Mouse (Mus musculus): ENCODE data around the gene 2610008E11Rik.
"Not testable (repeated sequence)": the region's sequence is repeated elsewhere in the genome, so short reads cannot be mapped to it uniquely, and the experiment has no call there.

The 2610008E11Rik gene

DNA sequence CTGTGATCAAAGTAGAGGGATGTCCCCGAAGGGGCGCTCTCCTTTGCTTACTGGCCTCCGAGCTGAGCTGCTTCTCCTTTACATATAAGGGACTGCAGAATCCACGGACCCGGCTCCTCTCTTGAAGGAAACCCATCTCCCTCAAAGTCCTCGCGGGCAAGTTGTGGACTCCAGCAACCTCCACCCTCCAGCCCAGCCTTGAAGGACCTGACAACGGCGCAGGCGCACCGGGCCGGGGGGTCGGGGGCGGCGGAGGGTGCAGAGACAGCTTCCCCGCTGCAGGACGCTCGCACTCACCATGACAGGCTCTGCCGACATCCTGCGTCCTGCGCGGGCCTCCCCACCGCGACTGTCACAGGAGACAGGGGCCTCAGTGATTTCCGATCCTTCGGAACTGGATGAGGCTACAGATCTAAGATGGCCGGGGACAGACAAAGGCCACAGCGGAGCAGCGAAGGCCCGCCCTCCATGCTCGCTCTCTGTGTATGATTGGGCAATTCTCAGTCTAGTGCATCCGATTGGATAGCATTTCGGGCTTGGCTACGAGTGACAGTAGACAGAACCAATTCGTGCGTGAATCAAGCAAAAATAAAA lies at the start of gene 2610008E11Rik:
Gene 2610008E11Rik (minus strand): TSS at position 440 of the 594 bp plus-strand sequence.
- DNase-seq (ENCODE audit: low read depth, low spot score) = peak; percentile 97
- H3K27me3 ChIP-seq (ENCODE audit: control insufficient read depth, insufficient read depth, low read length, poor library complexity, severe bottlenecking) = no peaks in the 10 kb centered on the region
- H3K36me3 ChIP-seq (ENCODE audit: control insufficient read depth, insufficient read depth, low read length, poor library complexity, severe bottlenecking) = 0 out of 2 replicates have a peak, but pooled peaks cover 5% of the 10 kb centered on the region

GRCm38 (mm10) chr10:79116125-79116849 lies 18.9 kb upstream of the 2610008E11Rik start:
- H3K36me3 ChIP-seq (ENCODE audit: control insufficient read depth, insufficient read depth, low read length, poor library complexity, severe bottlenecking) = no peaks in the 10 kb centered on the region
- peak; percentile 68 for DNase-seq (ENCODE audit: low read depth, low spot score)

DNA sequence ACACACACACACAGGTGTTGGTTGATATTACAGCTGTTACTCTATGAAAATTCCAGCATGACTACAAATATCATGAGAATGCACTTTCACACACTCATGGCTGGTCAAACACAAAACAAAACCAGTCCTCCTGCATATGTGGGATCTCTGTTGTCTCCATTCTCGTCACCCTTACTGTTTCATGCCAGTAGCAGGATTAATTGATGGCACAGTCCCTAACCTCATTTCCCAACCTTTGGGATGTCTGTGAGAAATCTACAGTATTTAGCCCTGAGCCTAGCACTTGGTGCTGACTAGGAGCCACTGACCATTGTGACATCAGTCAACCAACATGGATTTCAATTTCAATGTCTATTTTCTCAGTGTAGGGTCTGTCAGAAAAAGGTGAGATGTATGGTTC lies 17.7 kb upstream of the 2610008E11Rik start:
- Histone ChIP-seq H3K27me3 (ENCODE audit: control insufficient read depth, insufficient read depth, low read length, poor library complexity, severe bottlenecking) (no peaks in the 10 kb centered on the region), H3K36me3 (ENCODE audit: control insufficient read depth, insufficient read depth, low read length, poor library complexity, severe bottlenecking) (no peaks in the 10 kb centered on the region)
- no peak for DNase-seq (ENCODE audit: low read depth, low spot score)

More at GRCm38 (mm10) chr10:79116125-79116849, 18.9 kb upstream of the 2610008E11Rik start:
- H3K27me3 ChIP-seq (ENCODE audit: control insufficient read depth, insufficient read depth, low read length, poor library complexity, severe bottlenecking) = no peaks in the 10 kb centered on the region

- no peaks in the 10 kb centered on the region for H3K36me3 ChIP-seq (ENCODE audit: control insufficient read depth, insufficient read depth, low read length, poor library complexity, severe bottlenecking)
- DNase-seq (ENCODE audit: low read depth, low spot score) = no peak
- no peaks in the 10 kb centered on the region; the same call in 1 of the 2 replicates for H3K27me3 ChIP-seq (ENCODE audit: control insufficient read depth, insufficient read depth, low read length, poor library complexity, severe bottlenecking)
These were observed 13.1 kb upstream of the 2610008E11Rik start for GRCm38 (mm10) chr10:79110482-79110881.

GRCm38 (mm10) chr10:79109156-79109555 lies 11.8 kb upstream of the 2610008E11Rik start:
- H3K36me3 ChIP-seq (ENCODE audit: control insufficient read depth, insufficient read depth, low read length, poor library complexity, severe bottlenecking) = no peaks in the 10 kb centered on the region
- H3K27me3 ChIP-seq (ENCODE audit: control insufficient read depth, insufficient read depth, low read length, poor library complexity, severe bottlenecking) = no peaks in the 10 kb centered on the region; the same call in 1 of the 2 replicates
- DNase-seq (ENCODE audit: low read depth, low spot score) = no peak

GRCm38 (mm10) chr10:79107531-79107930 lies 10.1 kb upstream of the 2610008E11Rik start:
- Histone ChIP-seq H3K27me3 (ENCODE audit: control insufficient read depth, insufficient read depth, low read length, poor library complexity, severe bottlenecking) (no peaks in the 10 kb centered on the region; the same call in 1 of the 2 replicates), H3K36me3 (ENCODE audit: control insufficient read depth, insufficient read depth, low read length, poor library complexity, severe bottlenecking) (no peaks in the 10 kb centered on the region)
- no peak for DNase-seq (ENCODE audit: low read depth, low spot score)

DNA sequence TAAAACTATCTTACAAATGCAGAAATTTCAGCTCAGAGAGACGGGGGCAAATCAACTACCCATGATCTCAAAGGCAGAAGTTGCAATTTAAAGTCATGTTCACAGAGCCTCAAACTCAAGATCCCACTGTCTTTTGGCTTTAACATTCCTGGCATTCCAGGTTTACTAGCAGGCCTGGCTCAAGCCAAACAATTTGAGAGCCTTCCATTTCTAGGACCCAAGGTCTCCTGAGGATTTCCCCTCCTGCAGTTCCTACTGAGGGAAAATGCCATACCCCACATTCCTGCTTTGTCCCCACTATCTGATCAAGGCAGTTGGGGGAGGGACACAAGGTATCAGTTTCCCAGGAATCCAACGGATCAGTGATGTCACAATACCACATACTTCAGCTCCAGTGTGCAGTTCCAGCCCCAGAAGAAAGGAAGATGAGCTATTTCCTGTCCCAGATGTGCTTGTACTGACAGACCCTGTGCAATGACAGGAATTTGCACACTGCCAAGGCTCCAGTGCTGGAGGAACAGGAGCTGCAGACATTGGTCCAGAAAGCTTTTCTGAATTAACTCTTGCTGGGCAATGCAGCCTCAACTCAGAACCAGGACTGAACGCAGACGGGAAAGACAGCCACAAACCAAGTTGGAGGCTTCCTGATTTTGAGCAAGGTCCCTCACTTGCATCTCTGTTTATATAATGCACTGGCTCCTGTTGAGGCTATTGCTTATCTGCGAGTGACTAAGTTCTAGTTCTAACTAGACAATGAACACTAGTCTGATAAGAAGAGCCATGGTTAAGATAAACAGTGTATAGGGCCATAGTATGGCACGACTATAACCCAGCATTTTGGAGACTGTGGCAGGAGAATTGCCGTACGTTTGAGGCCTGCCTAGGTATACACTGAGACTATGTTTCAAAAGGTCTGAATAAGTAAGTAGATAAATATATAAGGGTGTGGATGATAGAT lies 9.2 kb upstream of the 2610008E11Rik start:
- H3K36me3 ChIP-seq (ENCODE audit: control insufficient read depth, insufficient read depth, low read length, poor library complexity, severe bottlenecking) = no peaks in the 10 kb centered on the region
- H3K27me3 ChIP-seq (ENCODE audit: control insufficient read depth, insufficient read depth, low read length, poor library complexity, severe bottlenecking) = no peaks in the 10 kb centered on the region; the same call in 1 of the 2 replicates
- no peak for DNase-seq (ENCODE audit: low read depth, low spot score)

DNA sequence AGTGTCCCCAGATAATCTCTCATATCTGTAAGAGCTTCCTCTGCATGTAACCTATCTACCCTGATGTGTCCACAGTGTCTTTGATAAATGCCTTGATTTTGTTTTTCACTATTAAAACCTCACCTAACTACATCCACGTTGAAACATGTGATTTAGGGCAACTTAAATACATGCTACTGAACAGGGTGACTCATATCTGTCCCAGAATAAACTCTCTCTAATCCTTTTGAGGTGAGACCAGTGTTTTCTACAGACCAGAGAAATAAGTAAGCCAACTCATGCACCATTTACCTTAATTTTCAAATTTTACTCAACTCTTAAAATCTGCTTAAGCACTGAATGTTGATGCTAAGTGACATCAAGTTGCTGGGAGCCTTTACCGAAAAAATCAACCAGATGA lies 694 bp downstream of the 2610008E11Rik start:
- DNase-seq (ENCODE audit: low read depth, low spot score) = no peak
- Histone ChIP-seq H3K27me3 (ENCODE audit: control insufficient read depth, insufficient read depth, low read length, poor library complexity, severe bottlenecking) (no peaks in the 10 kb centered on the region), H3K36me3 (ENCODE audit: control insufficient read depth, insufficient read depth, low read length, poor library complexity, severe bottlenecking) (0 out of 2 replicates have a peak, but pooled peaks cover 8% of the 10 kb centered on the region)

GRCm38 (mm10) chr10:79091731-79092130 lies 5.7 kb downstream of the 2610008E11Rik start:
- Histone ChIP-seq H3K27me3 (ENCODE audit: control insufficient read depth, insufficient read depth, low read length, poor library complexity, severe bottlenecking) (no peaks in the 10 kb centered on the region), H3K36me3 (ENCODE audit: control insufficient read depth, insufficient read depth, low read length, poor library complexity, severe bottlenecking) (peaks cover 9% of the 10 kb centered on the region; the same call in 1 of the 2 replicates)
- DNase-seq (ENCODE audit: low read depth, low spot score) = peak; percentile 24

DNA sequence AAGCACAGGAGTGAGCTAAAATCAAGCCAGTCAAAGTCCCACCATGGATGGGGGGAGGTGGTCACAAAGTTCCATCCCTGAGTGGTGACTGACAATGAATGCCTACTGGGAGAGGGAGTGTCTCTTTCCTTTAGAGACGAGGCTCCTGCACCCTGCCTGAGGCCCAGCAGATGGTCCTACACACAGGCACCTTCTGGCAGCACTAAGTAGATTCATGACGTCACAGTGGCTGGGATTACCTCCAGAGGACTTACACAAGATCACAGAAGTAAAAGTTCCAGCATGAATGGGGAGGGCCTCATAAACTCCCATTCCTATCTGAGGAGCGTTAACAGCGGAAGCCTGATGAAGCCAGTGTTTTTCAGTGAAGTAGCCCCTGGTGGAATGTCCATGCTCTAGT lies 8.4 kb downstream of the 2610008E11Rik start:
- DNase-seq (ENCODE audit: low read depth, low spot score) = no peak
- H3K27me3 ChIP-seq (ENCODE audit: control insufficient read depth, insufficient read depth, low read length, poor library complexity, severe bottlenecking) = no peaks in the 10 kb centered on the region
- H3K36me3 ChIP-seq (ENCODE audit: control insufficient read depth, insufficient read depth, low read length, poor library complexity, severe bottlenecking) = peaks cover 9% of the 10 kb centered on the region; the same call in 1 of the 2 replicates

DNA sequence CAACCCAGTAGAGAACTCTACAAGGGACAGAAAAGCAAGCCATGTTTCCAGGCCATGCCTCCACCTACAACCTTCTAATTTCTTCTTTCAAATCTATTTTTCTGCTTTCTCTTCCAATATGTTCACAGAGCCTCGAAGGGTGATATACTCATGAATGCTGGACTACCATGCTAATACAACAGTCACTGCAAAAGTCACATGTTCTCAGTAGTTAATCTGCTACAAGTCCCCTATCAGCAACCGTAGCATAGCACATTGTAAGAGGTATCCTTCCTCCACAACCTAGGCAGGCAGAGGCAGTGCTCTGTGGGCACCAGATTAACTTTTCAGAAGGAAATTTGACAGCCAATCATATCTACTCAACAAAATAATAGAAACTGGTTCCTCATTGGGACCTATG lies 10.8 kb downstream of the 2610008E11Rik start:
- Histone ChIP-seq H3K27me3 (ENCODE audit: control insufficient read depth, insufficient read depth, low read length, poor library complexity, severe bottlenecking) (no peaks in the 10 kb centered on the region), H3K36me3 (ENCODE audit: control insufficient read depth, insufficient read depth, low read length, poor library complexity, severe bottlenecking) (peaks cover 1% of the 10 kb centered on the region; the same call in 1 of the 2 replicates)
- DNase-seq (ENCODE audit: low read depth, low spot score) = no peak

DNA sequence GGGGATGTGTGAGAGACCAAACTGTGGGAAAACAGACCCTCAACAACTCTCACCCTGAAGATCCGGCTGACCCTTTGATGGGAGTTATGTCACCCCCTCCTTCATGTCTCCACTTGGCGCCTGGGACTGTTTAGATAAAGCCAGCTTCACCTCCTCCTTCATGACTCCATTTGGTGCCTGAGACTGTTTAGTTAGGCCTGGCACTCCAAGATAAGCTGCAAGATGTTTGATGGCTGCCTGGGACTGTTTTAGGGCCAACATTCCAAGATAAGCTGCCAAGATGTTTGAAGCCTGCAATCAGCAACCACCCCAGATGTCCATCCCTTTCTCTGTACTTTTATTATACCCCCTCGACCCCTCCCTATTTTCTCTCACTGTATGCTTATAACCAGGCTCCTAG lies 40.0 kb downstream of the 2610008E11Rik start:
- DNase-seq (ENCODE audit: low read depth, low spot score); H3K36me3 ChIP-seq (ENCODE audit: control insufficient read depth, insufficient read depth, low read length, poor library complexity, severe bottlenecking); H3K27me3 ChIP-seq (ENCODE audit: control insufficient read depth, insufficient read depth, low read length, poor library complexity, severe bottlenecking): not testable (repeated sequence)

DNA sequence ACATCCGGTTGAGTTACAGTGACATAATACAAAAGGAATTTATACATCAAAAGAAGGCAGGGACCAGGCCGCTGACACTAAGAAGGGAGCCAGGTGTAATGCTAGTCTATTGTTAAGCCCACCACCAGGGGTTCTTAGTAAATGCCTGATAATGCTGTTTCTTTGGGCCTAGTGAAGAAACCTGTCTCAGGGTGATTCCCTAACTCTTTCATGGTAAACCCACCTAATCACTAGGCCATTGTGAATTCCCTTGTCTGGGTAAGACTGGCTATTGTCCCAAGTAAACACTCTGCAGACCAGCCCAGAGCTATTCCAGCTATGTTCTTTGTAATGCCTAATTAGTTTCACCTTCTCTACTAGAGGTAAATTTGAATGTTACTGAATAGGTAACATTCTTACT lies 54.9 kb downstream of the 2610008E11Rik start:
- not testable (repeated sequence) for H3K36me3 ChIP-seq (ENCODE audit: control insufficient read depth, insufficient read depth, low read length, poor library complexity, severe bottlenecking)

GRCm38 (mm10) chr10:79028441-79028840 lies 69.0 kb downstream of the 2610008E11Rik start, which contains the start of gene Olfr57:
TSS of gene Olfr57 (plus strand) at chr10:79028741.
- H3K27me3 ChIP-seq (ENCODE audit: control insufficient read depth, insufficient read depth, low read length, poor library complexity, severe bottlenecking) = no peaks in the 10 kb centered on the region
- no peak for DNase-seq (ENCODE audit: low read depth, low spot score)
- no peaks in the 10 kb centered on the region for H3K36me3 ChIP-seq (ENCODE audit: control insufficient read depth, insufficient read depth, low read length, poor library complexity, severe bottlenecking)

More for the DNA sequence above, 54.9 kb downstream of the 2610008E11Rik start:
- not testable (repeated sequence) for H3K27me3 ChIP-seq (ENCODE audit: control insufficient read depth, insufficient read depth, low read length, poor library complexity, severe bottlenecking); DNase-seq (ENCODE audit: low read depth, low spot score)
